Mouse (Mus musculus): ENCODE measurements around the gene Olig3. TPM values are rescaled to one million over a fixed set of nuclear protein-coding genes. Genes with fewer than 3 reads are reported as not detected.
A peak's percentile ranks its signal among the peaks of the same experiment; 100 is the strongest.
"Not testable (repeated sequence)": the region's sequence is repeated elsewhere in the genome, so short reads cannot be mapped to it uniquely, and the experiment has no call there.

The Olig3 gene
- total RNA-seq, 2 experiments from 2014 or later = not detected

DNA sequence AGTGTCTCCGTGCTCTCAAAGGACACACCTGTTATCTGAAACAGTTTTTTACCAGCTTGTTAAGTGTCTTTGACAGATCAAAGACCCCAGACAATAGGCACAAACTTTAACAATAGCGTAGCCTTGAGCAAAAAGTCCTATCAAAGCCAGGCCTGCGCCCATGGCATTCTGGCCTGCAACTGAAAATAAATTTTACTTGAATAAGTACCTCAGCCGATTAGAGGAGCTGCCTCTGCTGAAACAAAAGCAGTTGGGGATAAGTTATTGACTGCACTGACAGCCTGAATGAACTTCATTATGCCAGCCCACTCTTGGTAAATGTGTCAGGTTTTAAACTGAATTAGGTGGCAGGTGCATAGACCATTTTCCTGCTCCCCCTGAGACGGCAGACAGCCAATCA lies 15.9 kb downstream of the Olig3 start:
- no peak for DNase-seq (ENCODE audit: low spot score in 2 of 2)
- no peak for TF ChIP-seq CTCF (conservative IDR thresholded peaks at IDR 0.05)
- Histone ChIP-seq H3K27ac (no peak overlapping the region), H3K4me3 (no peak overlapping the region)

- Histone ChIP-seq H3K4me3 (no peak overlapping the region), H3K27ac (no peak overlapping the region)
- DNase-seq (ENCODE audit: low spot score in 2 of 2) = no peak
- TF ChIP-seq CTCF (conservative IDR thresholded peaks at IDR 0.05) = no peak
Measured at GRCm38 (mm10) chr10:19373797-19374196, 17.5 kb downstream of the Olig3 start.

GRCm38 (mm10) chr10:19374311-19374710 lies 18.0 kb downstream of the Olig3 start:
- no peak for TF ChIP-seq CTCF (conservative IDR thresholded peaks at IDR 0.05)
- Histone ChIP-seq H3K4me3 (no peak overlapping the region), H3K27ac (no peak overlapping the region)
- DNase-seq (ENCODE audit: low spot score in 2 of 2) = no peak

- no peak overlapping the region for H3K4me3 ChIP-seq
- DNase-seq (ENCODE audit: low spot score in 2 of 2) = no peak
- TF ChIP-seq CTCF (conservative IDR thresholded peaks at IDR 0.05) = no peak
- no peak overlapping the region for H3K27ac ChIP-seq
Measured at GRCm38 (mm10) chr10:19375838-19376237, 19.5 kb downstream of the Olig3 start.

DNA sequence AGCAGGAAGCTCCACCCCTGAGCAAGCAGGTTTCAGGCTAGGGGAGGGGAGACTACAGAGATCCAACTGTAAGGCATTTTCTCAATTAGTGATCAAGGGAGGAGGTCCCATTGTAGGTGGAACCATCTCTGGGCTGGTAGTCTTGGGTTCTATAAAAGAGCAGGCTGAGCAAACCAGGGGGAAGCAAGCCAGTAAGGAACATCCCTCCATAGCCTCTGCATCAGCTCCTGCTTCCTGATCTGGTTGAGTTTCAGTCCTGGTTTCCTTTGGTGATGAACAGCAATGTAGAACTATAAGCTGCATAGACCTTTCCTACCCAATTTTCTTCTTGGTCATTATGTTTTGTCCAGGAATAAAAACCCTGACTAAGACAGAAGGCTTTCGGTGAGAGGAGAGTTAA lies 24.6 kb downstream of the Olig3 start:
- not testable (repeated sequence) for DNase-seq (ENCODE audit: low spot score in 2 of 2); H3K27ac ChIP-seq; H3K4me3 ChIP-seq

DNA sequence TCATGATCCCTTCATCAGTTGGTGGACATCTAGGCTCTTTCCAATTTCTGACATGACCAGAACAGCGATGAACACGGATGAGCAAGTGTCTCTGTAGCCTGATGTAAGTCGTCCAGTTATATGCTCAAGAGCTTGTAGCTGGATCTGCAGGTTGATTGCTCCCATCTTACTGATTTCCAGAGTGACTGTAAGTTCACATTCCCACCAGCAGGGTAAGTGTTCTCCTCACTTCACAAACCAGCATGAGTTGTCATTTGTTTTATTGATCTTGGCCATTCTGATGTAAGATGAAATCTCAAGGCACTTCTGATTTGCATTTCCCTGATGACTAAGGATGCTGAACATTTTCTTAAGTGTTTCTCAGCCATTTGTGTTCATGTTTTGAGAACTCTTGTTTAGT lies 27.8 kb downstream of the Olig3 start:
- H3K4me3 ChIP-seq = no peak overlapping the region
- H3K27ac ChIP-seq = no peak overlapping the region
- no peak for DNase-seq (ENCODE audit: low spot score in 2 of 2)
- TF ChIP-seq CTCF (conservative IDR thresholded peaks at IDR 0.05) = peak; percentile 49

- Histone ChIP-seq H3K4me3 (no peak overlapping the region), H3K27ac (no peak overlapping the region)
- DNase-seq (ENCODE audit: low spot score in 2 of 2) = no peak
- no peak for TF ChIP-seq CTCF (conservative IDR thresholded peaks at IDR 0.05)
Measured at GRCm38 (mm10) chr10:19391819-19392218, 35.5 kb downstream of the Olig3 start.

DNA sequence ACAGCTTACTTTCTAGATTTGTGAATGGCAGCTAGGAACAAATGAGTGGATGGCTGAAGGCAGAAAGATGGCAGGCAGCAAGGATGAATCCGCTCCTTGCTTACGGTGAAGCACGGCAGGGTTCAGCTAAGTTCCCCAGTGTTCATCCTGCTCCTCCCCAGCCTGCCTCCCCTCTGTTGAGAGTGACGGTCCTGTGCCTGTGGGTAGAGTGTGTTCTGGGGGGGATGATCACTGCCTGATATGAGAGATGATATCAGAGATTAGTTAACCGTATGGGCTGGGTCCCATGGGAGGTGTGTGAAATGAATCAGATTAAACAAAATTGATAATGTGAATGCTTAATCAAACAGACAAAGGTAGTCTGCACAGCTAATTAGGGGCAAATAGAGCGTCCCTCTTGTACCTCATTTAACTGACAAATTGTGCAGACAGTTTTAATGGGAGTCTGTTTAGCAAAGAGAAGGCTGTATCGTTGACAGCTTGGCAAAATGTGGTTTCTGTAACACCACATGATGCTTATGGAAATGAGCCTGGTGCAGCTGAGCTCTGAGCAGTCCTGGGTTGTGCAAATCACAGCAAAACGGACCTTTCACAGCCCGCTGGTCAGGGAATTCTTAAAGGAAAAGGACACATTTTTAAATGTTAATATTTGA lies 40.3 kb downstream of the Olig3 start:
- H3K4me3 ChIP-seq = peak overlapping the region; percentile 9; the same call in 1 of the 2 replicates
- TF ChIP-seq CTCF (conservative IDR thresholded peaks at IDR 0.05) = no peak
- DNase-seq (ENCODE audit: low spot score in 2 of 2) = peak; percentile 30 to 39
- no peak overlapping the region for H3K27ac ChIP-seq

- H3K27ac ChIP-seq = no peak overlapping the region
- no peak overlapping the region for H3K4me3 ChIP-seq
- no peak for DNase-seq (ENCODE audit: low spot score in 2 of 2)
- TF ChIP-seq CTCF (conservative IDR thresholded peaks at IDR 0.05) = no peak
Measured at GRCm38 (mm10) chr10:19397396-19397795, 41.1 kb downstream of the Olig3 start.

DNA sequence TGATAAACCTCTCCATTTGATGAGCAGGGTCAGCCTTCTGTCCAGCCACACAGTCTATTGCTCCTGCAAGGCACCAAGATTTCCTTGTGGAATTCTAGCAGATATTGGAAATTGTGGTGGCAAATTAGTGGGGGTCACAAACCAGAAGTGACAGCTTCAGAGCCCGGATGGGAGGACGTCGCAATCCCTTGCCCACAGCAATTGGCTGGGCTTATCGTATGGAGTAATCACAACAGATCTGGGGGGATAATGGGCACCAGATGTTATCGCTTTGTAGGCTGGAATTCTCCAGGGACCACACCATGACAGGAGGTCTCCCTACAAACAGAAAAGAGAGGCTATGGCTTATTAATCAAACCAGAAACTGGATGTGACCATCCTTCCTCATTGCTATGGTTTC lies 44.8 kb downstream of the Olig3 start:
- Histone ChIP-seq H3K27ac (no peak overlapping the region), H3K4me3 (no peak overlapping the region)
- no peak for DNase-seq (ENCODE audit: low spot score in 2 of 2)
- no peak for TF ChIP-seq CTCF (conservative IDR thresholded peaks at IDR 0.05)

- Histone ChIP-seq H3K4me3 (no peak overlapping the region), H3K27ac (no peak overlapping the region)
- no peak for DNase-seq (ENCODE audit: low spot score in 2 of 2)
- no peak for TF ChIP-seq CTCF (conservative IDR thresholded peaks at IDR 0.05)
Measured at GRCm38 (mm10) chr10:19404401-19404800, 48.1 kb downstream of the Olig3 start.

- no peak for DNase-seq (ENCODE audit: low spot score in 2 of 2)
- no peak overlapping the region for H3K27ac ChIP-seq
- H3K4me3 ChIP-seq = no peak overlapping the region
- no peak for TF ChIP-seq CTCF (conservative IDR thresholded peaks at IDR 0.05)
Measured at GRCm38 (mm10) chr10:19405959-19406358, 49.6 kb downstream of the Olig3 start.

GRCm38 (mm10) chr10:19407168-19407567 lies 50.8 kb downstream of the Olig3 start:
- H3K4me3 ChIP-seq = no peak overlapping the region
- no peak overlapping the region for H3K27ac ChIP-seq
- DNase-seq (ENCODE audit: low spot score in 2 of 2) = no peak
- no peak for TF ChIP-seq CTCF (conservative IDR thresholded peaks at IDR 0.05)

Other genes starting within 250 kb of the Olig3 start
- 10 to 100 TPM; 17.9 to 21.6 TPM for gene Ifngr1, start 235.4 kb downstream of the Olig3 start, total RNA-seq (2021)

Measured in layer of hippocampus, adult 2 months (tissue).